Mouse (Mus musculus) gastrocnemius, postnatal 25 days (tissue): ENCODE data around the gene Edar. TPM values are rescaled to one million over a fixed set of nuclear protein-coding genes. Genes with fewer than 3 reads are reported as not detected.

Source experiments
- DNase-seq: peaks from one replicate; pipeline ENCODE4 v3.0.0; 2022
- total RNA-seq, 2 experiments: library from RNA; stranded (reverse); gene quantifications; 1 replicate in 1 of 2; 2 replicates in 1 of 2; pipeline ENCODE4 v1.2.3; 2021

Edar gene
- total RNA-seq, 2 experiments from 2014 or later, result 0.08 to 0.11 TPM

- DNase-seq, result no peak
These were observed 24.0 kb downstream of the Edar start for GRCm38 (mm10) chr10:58651270-58652042.

GRCm38 (mm10) chr10:58648787-58649186, 26.7 kb downstream of the Edar start:
- DNase-seq, result no peak

GRCm38 (mm10) chr10:58644671-58645070, 30.8 kb downstream of the Edar start:
- no peak for DNase-seq

- no peak for DNase-seq
These were observed 31.3 kb downstream of the Edar start for GRCm38 (mm10) chr10:58644194-58644593.

- DNase-seq, result no peak
These were observed 32.5 kb downstream of the Edar start for GRCm38 (mm10) chr10:58643001-58643400.

- no peak for DNase-seq
These were observed 33.8 kb downstream of the Edar start for GRCm38 (mm10) chr10:58641631-58642030.

- DNase-seq, result no peak
These were observed 34.7 kb downstream of the Edar start for GRCm38 (mm10) chr10:58640446-58641400.

GRCm38 (mm10) chr10:58639291-58639690, 36.2 kb downstream of the Edar start:
- no peak for DNase-seq

- DNase-seq, result no peak
These were observed 38.9 kb downstream of the Edar start for GRCm38 (mm10) chr10:58636431-58637080.

- DNase-seq, result no peak
These were observed 41.9 kb downstream of the Edar start for GRCm38 (mm10) chr10:58633507-58633906.

- no peak for DNase-seq
These were observed 47.9 kb downstream of the Edar start for GRCm38 (mm10) chr10:58627569-58627968.

- DNase-seq, result no peak
These were observed 50.4 kb downstream of the Edar start for GRCm38 (mm10) chr10:58624848-58625711.

GRCm38 (mm10) chr10:58619266-58619665, 56.2 kb downstream of the Edar start:
- DNase-seq, result no peak

- DNase-seq, result no peak
These were observed 56.8 kb downstream of the Edar start for GRCm38 (mm10) chr10:58618501-58619216.

GRCm38 (mm10) chr10:58616565-58616964, 58.9 kb downstream of the Edar start:
- DNase-seq, result no peak

- DNase-seq, result no peak
These were observed 60.9 kb downstream of the Edar start for GRCm38 (mm10) chr10:58614601-58615000.

- peak; percentile 61 for DNase-seq
These were observed 64.8 kb downstream of the Edar start for GRCm38 (mm10) chr10:58610484-58611261.

GRCm38 (mm10) chr10:58608858-58609257, 66.6 kb downstream of the Edar start:
- no peak for DNase-seq

- no peak for DNase-seq
These were observed 69.1 kb downstream of the Edar start for GRCm38 (mm10) chr10:58606356-58606755.

- DNase-seq, result peak; percentile 87
These were observed 70.7 kb downstream of the Edar start for GRCm38 (mm10) chr10:58604779-58605178.
